Mouse (Mus musculus) cortical plate, adult 2 months (tissue): ENCODE measurements around the gene Pitpnc1.

Experiments used
- CTCF ChIP-seq: fragments of 200-500 bp; IDR thresholded peaks from 2 replicates; pipeline ENCODE4 v1.5.1; 2011; ENCODE audit warnings: mild to moderate bottlenecking, control low read depth, low read length; ENCODE audit not compliant: insufficient read depth; ENCODE audit errors: extremely low read depth
- POLR2A ChIP-seq: fragments of 200-500 bp; IDR thresholded peaks from 2 replicates; pipeline ENCODE4 v1.6.1; 2011; ENCODE audit warnings: mild to moderate bottlenecking, low read length, control low read depth; ENCODE audit not compliant: insufficient read depth; ENCODE audit errors: extremely low read depth

GRCm38 (mm10) chr11:107302141-107302540 lies 168.4 kb downstream of the Pitpnc1 start:
- TF ChIP-seq POLR2A (no peak), CTCF (no peak)
